Mouse (Mus musculus): ENCODE results near the gene Atg7. TPM values are rescaled to one million over a fixed set of nuclear protein-coding genes. Genes with fewer than 3 reads are reported as not detected.

Gene Atg7
- total and polyA plus RNA-seq, 2 experiments from 2014 or later = 17.1 to 21.5 TPM

DNA sequence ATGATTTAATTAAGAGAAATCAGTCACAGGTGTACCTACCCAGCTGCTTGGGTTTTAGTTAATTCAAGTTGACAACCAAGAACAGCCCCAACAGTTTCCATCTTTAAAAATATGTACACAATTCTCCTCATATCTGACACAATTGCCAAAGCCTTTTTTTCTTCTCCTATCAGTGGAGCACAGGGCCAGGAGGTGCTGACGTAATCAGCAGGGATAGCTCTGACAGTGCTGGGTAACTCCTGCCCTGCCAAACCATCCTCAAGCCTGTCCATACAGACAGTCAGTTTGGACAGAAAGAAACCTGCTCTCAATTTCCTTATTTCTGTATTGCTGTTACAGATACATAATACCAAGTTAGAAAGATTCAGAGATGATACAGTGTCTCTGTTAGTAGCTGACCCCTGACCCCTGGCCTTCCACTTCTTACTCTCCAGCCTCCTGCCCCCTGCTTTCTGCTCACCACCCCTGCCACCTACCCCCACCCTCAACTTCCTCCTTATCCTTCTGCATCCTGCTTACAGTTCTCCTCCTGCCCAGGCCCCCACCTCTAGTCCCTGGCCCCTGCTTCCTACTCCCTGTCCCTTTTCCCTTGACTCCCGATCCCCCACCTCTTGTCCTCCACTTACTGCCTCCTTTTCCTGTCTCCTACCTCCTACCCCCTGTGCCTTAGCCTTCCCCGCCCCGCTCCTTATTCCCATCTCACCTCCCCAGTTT lies 16.5 kb downstream of the Atg7 start:
- no peak for ATAC-seq (ENCODE audit: low FRiP score)

DNA sequence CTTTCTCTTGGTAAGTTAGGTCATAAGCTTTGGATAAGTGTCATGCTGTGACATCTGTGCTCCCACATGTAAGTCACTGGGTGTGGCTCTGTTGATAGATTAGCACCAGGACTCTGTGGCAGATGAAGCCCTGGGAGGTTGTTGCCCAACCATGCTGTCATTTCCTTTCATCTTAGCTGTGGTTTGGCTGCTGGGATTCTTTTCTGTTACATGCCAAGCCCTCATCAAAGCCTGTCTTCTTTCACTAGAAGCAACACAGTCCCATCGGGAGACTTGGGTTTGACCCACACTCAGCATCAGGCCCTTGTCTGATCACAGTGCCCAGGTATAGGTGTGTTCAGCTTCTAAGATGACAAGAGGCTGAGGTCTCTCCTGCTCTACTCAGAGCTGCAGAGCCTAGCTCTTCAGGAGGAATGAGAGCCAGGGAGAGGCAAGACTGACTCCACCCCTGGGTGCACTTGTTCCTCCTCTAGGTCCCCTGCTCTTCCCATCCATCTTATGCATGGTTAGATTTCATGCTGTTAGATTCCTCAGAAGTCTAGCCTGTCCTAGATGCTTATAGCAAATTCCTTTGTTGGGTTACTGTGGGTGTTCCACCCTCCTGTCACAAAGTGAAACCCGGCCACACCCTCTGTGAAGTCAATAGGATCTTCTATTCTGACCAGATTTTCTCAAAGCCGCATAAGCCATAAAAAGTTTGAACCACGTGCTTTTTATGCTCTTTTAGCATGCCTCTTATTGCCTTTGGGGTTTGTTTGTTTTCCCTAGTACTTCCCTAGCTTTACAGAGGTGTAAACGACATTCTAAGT lies 17.3 kb downstream of the Atg7 start:
- no peaks in the 10 kb centered on the region for H3K9me3 ChIP-seq (ENCODE audit: low read length)
- H3K4me1 ChIP-seq (ENCODE audit: insufficient read depth, low read length) = no peaks in the 10 kb centered on the region
- no peak overlapping the region for H3K4me2 ChIP-seq (ENCODE audit: low read depth, low read length, poor library complexity, severe bottlenecking)
- no peak overlapping the region for H3K9ac ChIP-seq (replicated peaks; ENCODE audit: low read length, poor library complexity, severe bottlenecking)
- TF ChIP-seq CTCF (IDR thresholded peaks at IDR 0.05) = no peak
- no peak for DNase-seq (ENCODE audit: low spot score)
- no peaks in the 10 kb centered on the region for H3K36me3 ChIP-seq (ENCODE audit: insufficient read depth, low read length)
- H3K27me3 ChIP-seq (ENCODE audit: insufficient read depth, low read length) = no peaks in the 10 kb centered on the region
- ATAC-seq (ENCODE audit: low FRiP score) = no peak
- WGBS = 62% methylated on average over 5 of the region's 5 CpGs
- H3K4me3 ChIP-seq (ENCODE audit: low read depth, low read length) = no peak overlapping the region
- H3K27ac ChIP-seq (ENCODE audit: low read depth, low read length) = no peak overlapping the region

More for the DNA sequence above, 16.5 kb downstream of the Atg7 start:
- DNase-seq (ENCODE audit: low spot score) = no peak
- Histone ChIP-seq H3K4me2 (ENCODE audit: low read depth, low read length, poor library complexity, severe bottlenecking) (no peak overlapping the region), H3K36me3 (ENCODE audit: insufficient read depth, low read length) (no peaks in the 10 kb centered on the region), H3K4me3 (ENCODE audit: low read depth, low read length) (no peak overlapping the region), H3K27me3 (ENCODE audit: insufficient read depth, low read length) (no peaks in the 10 kb centered on the region), H3K27ac (ENCODE audit: low read depth, low read length) (no peak overlapping the region), H3K9me3 (ENCODE audit: low read length) (no peaks in the 10 kb centered on the region), H3K9ac (replicated peaks; ENCODE audit: low read length, poor library complexity, severe bottlenecking) (no peak overlapping the region), H3K4me1 (ENCODE audit: insufficient read depth, low read length) (no peaks in the 10 kb centered on the region)
- TF ChIP-seq CTCF (IDR thresholded peaks at IDR 0.05) = no peak
- WGBS = 87% methylated on average over 4 of the region's 4 CpGs

DNA sequence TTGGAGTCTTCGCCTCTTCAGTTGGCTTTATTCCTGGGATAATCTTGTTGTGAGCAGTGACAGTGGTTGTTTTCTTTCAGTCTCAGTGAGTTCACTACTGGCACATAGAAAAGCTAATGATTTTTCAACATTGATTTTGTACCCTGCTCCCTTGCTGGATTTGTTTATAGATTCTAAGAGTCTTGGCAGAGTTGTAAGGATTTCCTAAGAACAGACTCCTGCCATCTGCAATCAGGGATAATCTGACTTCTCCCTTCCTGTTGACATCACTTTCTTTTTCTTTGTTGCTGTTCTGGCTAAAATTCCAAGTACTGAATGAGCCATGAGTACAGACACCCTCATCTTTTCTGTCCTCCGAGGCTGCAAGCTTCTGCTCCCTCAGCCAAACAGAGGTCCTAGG lies 20.8 kb downstream of the Atg7 start:
- no peaks in the 10 kb centered on the region for H3K4me1 ChIP-seq (ENCODE audit: insufficient read depth, low read length)
- no peaks in the 10 kb centered on the region for H3K36me3 ChIP-seq (ENCODE audit: insufficient read depth, low read length)
- no peaks in the 10 kb centered on the region for H3K27me3 ChIP-seq (ENCODE audit: insufficient read depth, low read length)
- no peak overlapping the region for H3K4me3 ChIP-seq (ENCODE audit: low read depth, low read length)
- WGBS = 77% methylated on average over 2 of the region's 2 CpGs
- no peak for DNase-seq (ENCODE audit: low spot score)
- H3K9ac ChIP-seq (replicated peaks; ENCODE audit: low read length, poor library complexity, severe bottlenecking) = no peak overlapping the region
- no peaks in the 10 kb centered on the region for H3K9me3 ChIP-seq (ENCODE audit: low read length)
- no peak overlapping the region for H3K27ac ChIP-seq (ENCODE audit: low read depth, low read length)
- H3K4me2 ChIP-seq (ENCODE audit: low read depth, low read length, poor library complexity, severe bottlenecking) = no peak overlapping the region
- TF ChIP-seq CTCF (IDR thresholded peaks at IDR 0.05) = no peak
- ATAC-seq (ENCODE audit: low FRiP score) = no peak

DNA sequence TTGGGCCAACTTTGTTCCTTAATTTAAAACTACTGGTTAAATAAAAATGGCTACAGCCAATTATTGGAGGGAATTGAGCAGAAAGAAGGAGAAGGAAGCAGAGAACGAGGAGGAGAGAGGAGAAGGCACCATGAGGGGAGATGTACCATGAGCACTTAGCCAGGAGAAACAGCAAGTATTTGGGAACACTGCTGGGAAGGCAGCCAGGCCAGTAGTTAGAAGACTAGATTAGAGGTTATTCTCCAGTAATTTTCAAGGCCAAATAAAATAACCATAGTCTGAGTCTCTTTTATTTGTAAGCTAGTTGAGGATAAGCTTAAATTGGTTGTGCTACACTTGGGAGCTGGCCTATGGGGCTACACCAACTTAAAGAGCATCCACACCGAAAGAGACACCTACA lies 21.8 kb downstream of the Atg7 start:
- no peak for ATAC-seq (ENCODE audit: low FRiP score)
- Histone ChIP-seq H3K4me3 (ENCODE audit: low read depth, low read length) (no peak overlapping the region), H3K4me1 (ENCODE audit: insufficient read depth, low read length) (no peaks in the 10 kb centered on the region), H3K27me3 (ENCODE audit: insufficient read depth, low read length) (no peaks in the 10 kb centered on the region), H3K36me3 (ENCODE audit: insufficient read depth, low read length) (no peaks in the 10 kb centered on the region), H3K27ac (ENCODE audit: low read depth, low read length) (no peak overlapping the region), H3K9ac (replicated peaks; ENCODE audit: low read length, poor library complexity, severe bottlenecking) (no peak overlapping the region), H3K9me3 (ENCODE audit: low read length) (no peaks in the 10 kb centered on the region), H3K4me2 (ENCODE audit: low read depth, low read length, poor library complexity, severe bottlenecking) (no peak overlapping the region)
- 84% methylated on average over 2 of the region's 2 CpGs for WGBS
- no peak for TF ChIP-seq CTCF (IDR thresholded peaks at IDR 0.05)
- DNase-seq (ENCODE audit: low spot score) = no peak

DNA sequence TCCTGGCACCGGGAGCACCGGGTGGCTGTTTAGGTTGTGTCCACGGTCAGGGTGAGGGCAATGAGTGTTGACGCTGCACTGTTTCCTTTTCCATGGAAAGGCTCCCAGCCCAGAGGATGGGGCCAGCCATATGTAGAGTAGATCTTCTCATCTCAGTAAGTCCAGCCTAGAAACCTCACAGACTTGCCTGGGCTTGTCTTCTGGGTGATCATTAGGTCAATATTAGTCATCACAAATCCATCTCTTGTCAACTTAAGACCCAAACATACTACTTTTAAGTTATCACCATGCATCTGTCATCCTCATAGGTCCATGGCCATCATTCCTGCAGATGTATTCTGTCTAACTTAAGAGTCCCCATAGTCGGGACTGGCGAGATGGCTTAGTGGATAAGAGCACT lies 24.6 kb downstream of the Atg7 start:
- no peak for TF ChIP-seq CTCF (IDR thresholded peaks at IDR 0.05)
- no peak for ATAC-seq (ENCODE audit: low FRiP score)
- 95% methylated on average over 6 of the region's 6 CpGs for WGBS

DNA sequence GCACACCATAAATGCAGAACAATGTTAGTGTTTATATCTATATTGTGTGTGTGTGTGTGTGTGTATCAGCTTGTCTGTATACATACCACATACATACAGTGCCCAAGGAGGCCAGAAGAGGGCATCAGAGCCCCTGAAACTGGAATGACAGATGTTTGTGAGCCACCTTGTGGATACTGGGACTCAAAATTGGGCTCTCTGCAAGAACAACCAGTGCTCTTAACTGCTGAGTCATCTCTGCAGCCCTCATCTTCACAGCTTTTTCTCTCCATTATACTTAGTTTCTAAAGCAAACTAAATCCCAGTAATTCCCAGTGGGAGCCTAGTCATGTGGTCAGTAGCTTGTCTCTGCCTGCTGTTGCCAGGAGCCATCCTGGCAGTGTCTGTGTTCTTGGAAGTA lies 31.9 kb downstream of the Atg7 start:
- TF ChIP-seq CTCF (IDR thresholded peaks at IDR 0.05) = no peak
- no peak for DNase-seq (ENCODE audit: low spot score)
- H3K4me3 ChIP-seq (ENCODE audit: low read depth, low read length) = no peak overlapping the region
- no peak overlapping the region for H3K27ac ChIP-seq (ENCODE audit: low read depth, low read length)
- no peak for ATAC-seq (ENCODE audit: low FRiP score)
- no peaks in the 10 kb centered on the region for H3K9me3 ChIP-seq (ENCODE audit: low read length)
- peaks cover 5% of the 10 kb centered on the region; the same call in 1 of the 2 replicates for H3K36me3 ChIP-seq (ENCODE audit: insufficient read depth, low read length)
- H3K4me1 ChIP-seq (ENCODE audit: insufficient read depth, low read length) = no peaks in the 10 kb centered on the region
- no peak overlapping the region for H3K4me2 ChIP-seq (ENCODE audit: low read depth, low read length, poor library complexity, severe bottlenecking)
- H3K27me3 ChIP-seq (ENCODE audit: insufficient read depth, low read length) = no peaks in the 10 kb centered on the region
- H3K9ac ChIP-seq (replicated peaks; ENCODE audit: low read length, poor library complexity, severe bottlenecking) = no peak overlapping the region

More for the DNA sequence above, 24.6 kb downstream of the Atg7 start:
- Histone ChIP-seq H3K9ac (replicated peaks; ENCODE audit: low read length, poor library complexity, severe bottlenecking) (no peak overlapping the region), H3K4me2 (ENCODE audit: low read depth, low read length, poor library complexity, severe bottlenecking) (no peak overlapping the region), H3K4me3 (ENCODE audit: low read depth, low read length) (no peak overlapping the region), H3K36me3 (ENCODE audit: insufficient read depth, low read length) (no peaks in the 10 kb centered on the region), H3K9me3 (ENCODE audit: low read length) (no peaks in the 10 kb centered on the region), H3K27ac (ENCODE audit: low read depth, low read length) (no peak overlapping the region), H3K4me1 (ENCODE audit: insufficient read depth, low read length) (no peaks in the 10 kb centered on the region), H3K27me3 (ENCODE audit: insufficient read depth, low read length) (no peaks in the 10 kb centered on the region)
- DNase-seq (ENCODE audit: low spot score) = no peak

Data from midbrain, postnatal 0 days (tissue).